Mouse (Mus musculus) neural tube, embryonic 10.5 days (tissue): ENCODE data around the gene Gm28168.
"Not testable (repeated sequence)": the region's sequence is repeated elsewhere in the genome, so short reads cannot be mapped to it uniquely, and the experiment has no call there.

ENCODE experiments used
- DNase-seq: peaks from one replicate; pipeline ENCODE4 v3.0.0-alpha.2; 2017; ENCODE audit warnings: low spot score; ENCODE audit errors: extremely low spot score

The Gm28168 gene

DNA sequence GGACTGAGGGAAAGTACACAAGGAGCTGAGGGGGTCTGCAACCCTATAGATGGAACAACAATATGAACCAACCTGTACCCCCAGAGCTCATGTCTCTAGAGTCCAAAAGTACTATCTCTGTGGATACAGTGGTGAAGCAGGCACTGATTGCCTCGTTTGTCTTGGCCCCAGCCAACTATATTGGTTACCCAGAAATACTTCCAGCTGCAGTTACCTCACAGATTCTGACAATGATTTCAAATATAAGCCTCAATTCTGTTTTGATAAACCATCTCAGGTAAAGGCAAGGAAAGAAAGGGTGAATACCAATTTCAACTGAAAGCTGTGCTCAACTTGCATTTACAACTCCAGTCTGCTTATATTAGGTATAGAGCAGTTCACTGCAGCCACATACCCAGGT lies at the start of gene Gm28168:
Gene Gm28168 (plus strand): TSS at position 301 of the 400 bp plus-strand sequence.
- not testable (repeated sequence) for DNase-seq

DNA sequence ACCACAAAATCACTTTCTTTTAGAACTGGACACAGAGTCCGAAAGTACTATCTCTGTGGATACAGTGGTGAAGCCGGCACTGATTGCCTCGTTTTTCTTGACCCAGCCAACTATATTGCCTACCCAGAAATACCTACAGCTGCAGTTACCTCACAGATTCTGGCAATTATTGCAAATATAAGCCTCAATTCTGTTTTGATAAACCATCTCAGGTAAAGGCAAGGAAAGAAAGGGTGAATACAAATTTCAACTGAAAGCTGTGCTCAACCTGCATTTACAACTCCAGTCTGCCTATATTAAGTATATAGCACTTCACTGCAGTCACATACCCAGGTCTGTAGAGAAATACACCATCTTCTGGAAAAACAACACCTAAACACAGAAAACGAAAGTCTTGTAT lies 37.8 kb downstream of the Gm28168 start, which contains the start of gene Gm7145:
Gene Gm7145 (plus strand): TSS at position 301 of the 400 bp plus-strand sequence.
- DNase-seq = no peak
